Mouse (Mus musculus): ENCODE results near the gene Slc12a7. TPM values are rescaled to one million over a fixed set of nuclear protein-coding genes. Genes with fewer than 3 reads are reported as not detected.

The Slc12a7 gene
- polyA plus RNA-seq, 1 experiment: 16.5 TPM

DNA sequence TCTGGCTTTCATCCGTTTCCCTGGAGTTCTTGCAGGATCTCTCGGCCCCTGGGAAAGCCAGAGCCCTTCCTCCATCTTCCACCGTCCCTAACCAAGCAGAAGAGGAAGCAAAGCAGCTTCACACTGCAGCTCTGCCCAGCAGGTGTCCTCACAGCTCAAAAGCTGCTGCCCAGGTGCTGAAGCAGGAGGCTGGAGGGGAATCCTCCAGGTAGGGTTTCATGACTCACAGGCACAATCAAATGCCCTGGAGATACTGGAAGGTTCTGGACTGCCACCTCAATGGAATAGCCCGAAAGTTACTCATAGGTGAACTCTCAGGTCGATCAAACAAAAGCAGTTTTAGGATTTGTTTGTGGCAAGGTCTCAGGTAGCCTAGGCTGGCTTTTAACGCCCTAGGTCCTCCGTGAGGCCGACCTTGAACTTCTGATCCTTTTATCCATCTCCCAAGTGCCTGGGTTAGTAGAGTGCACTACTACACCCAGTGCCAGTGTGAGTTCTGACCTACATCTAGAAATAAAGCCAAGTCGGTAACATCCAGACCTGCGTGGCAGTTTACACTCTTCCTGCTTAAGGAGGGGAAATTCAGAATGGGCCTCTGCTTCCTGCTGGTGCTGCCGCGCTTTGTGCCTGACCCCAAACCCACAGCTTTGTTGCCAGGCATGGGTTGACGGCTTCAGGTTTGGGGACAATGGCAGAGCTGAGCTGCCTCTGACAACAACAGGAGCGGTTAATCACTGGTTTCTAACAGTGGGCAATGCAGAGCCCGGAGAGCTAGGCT, 16.0 kb downstream of the Slc12a7 start:
- no peaks in the 10 kb centered on the region for H3K36me3 ChIP-seq (ENCODE audit: control insufficient read depth, insufficient read depth, low read length)
- H3K27me3 ChIP-seq (ENCODE audit: control insufficient read depth, insufficient read depth, low read length): no peaks in the 10 kb centered on the region
- TF ChIP-seq CTCF (IDR thresholded peaks at IDR 0.05; ENCODE audit: control insufficient read depth, insufficient read depth, insufficient replicate concordance, low read depth, low read length): 0 out of 2 replicates have a peak, but pooled peaks have one; percentile 17
- TF ChIP-seq POLR2A (IDR thresholded peaks at IDR 0.05; ENCODE audit: control insufficient read depth, low read depth, low read length): no peak
- no peak overlapping the region for H3K27ac ChIP-seq (ENCODE audit: control insufficient read depth, insufficient read depth, low read depth, low read length)
- H3K4me1 ChIP-seq (ENCODE audit: control insufficient read depth, insufficient read depth, low read length): no peaks in the 10 kb centered on the region
- H3K4me3 ChIP-seq (ENCODE audit: control insufficient read depth, low read depth, low read length): no peak overlapping the region

DNA sequence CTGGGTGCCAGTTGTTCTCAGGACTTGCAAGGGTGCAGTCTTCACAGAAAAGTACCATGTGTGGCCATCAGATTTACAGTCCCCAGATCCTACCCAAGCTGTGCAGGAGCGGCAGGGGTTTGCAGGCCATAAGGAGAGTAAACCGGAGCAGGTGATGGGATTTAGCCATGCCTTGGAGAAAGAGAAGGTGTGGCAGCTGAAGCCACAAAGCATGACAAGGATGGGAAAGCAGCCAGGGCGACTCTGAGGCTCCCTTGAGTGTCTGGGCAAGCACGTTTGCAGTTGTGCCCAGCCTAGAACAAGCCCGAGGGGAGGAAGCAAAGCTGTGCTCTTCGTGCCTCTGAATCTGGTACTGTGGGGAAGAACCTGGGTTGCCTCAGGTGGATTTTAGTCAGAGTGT, 17.5 kb downstream of the Slc12a7 start:
- Histone ChIP-seq H3K4me3 (ENCODE audit: control insufficient read depth, low read depth, low read length) (no peak overlapping the region), H3K27me3 (ENCODE audit: control insufficient read depth, insufficient read depth, low read length) (no peaks in the 10 kb centered on the region), H3K4me1 (ENCODE audit: control insufficient read depth, insufficient read depth, low read length) (no peaks in the 10 kb centered on the region), H3K36me3 (ENCODE audit: control insufficient read depth, insufficient read depth, low read length) (no peaks in the 10 kb centered on the region), H3K27ac (ENCODE audit: control insufficient read depth, insufficient read depth, low read depth, low read length) (no peak overlapping the region)
- TF ChIP-seq CTCF (IDR thresholded peaks at IDR 0.05; ENCODE audit: control insufficient read depth, insufficient read depth, insufficient replicate concordance, low read depth, low read length) (no peak), POLR2A (IDR thresholded peaks at IDR 0.05; ENCODE audit: control insufficient read depth, low read depth, low read length) (no peak)

GRCm38 (mm10) chr13:73751284-73751683, 18.4 kb downstream of the Slc12a7 start:
- no peak overlapping the region for H3K4me3 ChIP-seq (ENCODE audit: control insufficient read depth, low read depth, low read length)
- no peak overlapping the region for H3K27ac ChIP-seq (ENCODE audit: control insufficient read depth, insufficient read depth, low read depth, low read length)
- no peaks in the 10 kb centered on the region for H3K36me3 ChIP-seq (ENCODE audit: control insufficient read depth, insufficient read depth, low read length)
- TF ChIP-seq CTCF (IDR thresholded peaks at IDR 0.05; ENCODE audit: control insufficient read depth, insufficient read depth, insufficient replicate concordance, low read depth, low read length): no peak
- TF ChIP-seq POLR2A (IDR thresholded peaks at IDR 0.05; ENCODE audit: control insufficient read depth, low read depth, low read length): no peak
- H3K4me1 ChIP-seq (ENCODE audit: control insufficient read depth, insufficient read depth, low read length): no peaks in the 10 kb centered on the region
- H3K27me3 ChIP-seq (ENCODE audit: control insufficient read depth, insufficient read depth, low read length): no peaks in the 10 kb centered on the region

DNA sequence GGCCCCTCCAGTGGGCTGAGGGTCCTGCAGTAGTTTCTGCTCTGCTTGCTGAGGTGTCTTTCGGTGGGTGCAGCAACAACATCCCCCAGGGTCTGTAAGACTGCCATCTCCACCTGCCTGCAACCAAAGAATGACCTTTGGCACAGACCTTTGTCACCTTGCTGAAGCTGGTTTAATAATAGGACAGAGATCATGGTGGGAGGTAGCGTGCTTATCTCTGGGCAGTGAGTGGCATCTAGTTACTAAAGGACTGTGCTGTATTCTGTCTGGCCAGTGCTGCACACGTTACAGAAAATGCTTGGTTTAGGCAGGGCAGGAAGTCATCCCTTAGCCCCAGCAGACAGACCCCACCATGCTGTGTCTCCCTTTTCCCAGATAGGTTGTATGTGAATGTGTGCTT, 22.9 kb downstream of the Slc12a7 start:
- H3K27ac ChIP-seq (ENCODE audit: control insufficient read depth, insufficient read depth, low read depth, low read length): no peak overlapping the region
- H3K4me1 ChIP-seq (ENCODE audit: control insufficient read depth, insufficient read depth, low read length): no peaks in the 10 kb centered on the region
- TF ChIP-seq CTCF (IDR thresholded peaks at IDR 0.05; ENCODE audit: control insufficient read depth, insufficient read depth, insufficient replicate concordance, low read depth, low read length) (no peak), POLR2A (IDR thresholded peaks at IDR 0.05; ENCODE audit: control insufficient read depth, low read depth, low read length) (no peak)
- H3K36me3 ChIP-seq (ENCODE audit: control insufficient read depth, insufficient read depth, low read length): no peaks in the 10 kb centered on the region
- H3K27me3 ChIP-seq (ENCODE audit: control insufficient read depth, insufficient read depth, low read length): no peaks in the 10 kb centered on the region
- H3K4me3 ChIP-seq (ENCODE audit: control insufficient read depth, low read depth, low read length): no peak overlapping the region

- H3K4me1 ChIP-seq (ENCODE audit: control insufficient read depth, insufficient read depth, low read length): no peaks in the 10 kb centered on the region
- H3K4me3 ChIP-seq (ENCODE audit: control insufficient read depth, low read depth, low read length): no peak overlapping the region
- no peaks in the 10 kb centered on the region for H3K36me3 ChIP-seq (ENCODE audit: control insufficient read depth, insufficient read depth, low read length)
- no peaks in the 10 kb centered on the region for H3K27me3 ChIP-seq (ENCODE audit: control insufficient read depth, insufficient read depth, low read length)
- no peak for TF ChIP-seq POLR2A (IDR thresholded peaks at IDR 0.05; ENCODE audit: control insufficient read depth, low read depth, low read length)
- no peak for TF ChIP-seq CTCF (IDR thresholded peaks at IDR 0.05; ENCODE audit: control insufficient read depth, insufficient read depth, insufficient replicate concordance, low read depth, low read length)
- no peak overlapping the region for H3K27ac ChIP-seq (ENCODE audit: control insufficient read depth, insufficient read depth, low read depth, low read length)
Observed at GRCm38 (mm10) chr13:73756916-73757315, 24.0 kb downstream of the Slc12a7 start.

GRCm38 (mm10) chr13:73757362-73757761, 24.5 kb downstream of the Slc12a7 start:
- H3K27ac ChIP-seq (ENCODE audit: control insufficient read depth, insufficient read depth, low read depth, low read length): no peak overlapping the region
- H3K4me3 ChIP-seq (ENCODE audit: control insufficient read depth, low read depth, low read length): no peak overlapping the region
- H3K4me1 ChIP-seq (ENCODE audit: control insufficient read depth, insufficient read depth, low read length): no peaks in the 10 kb centered on the region
- no peaks in the 10 kb centered on the region for H3K36me3 ChIP-seq (ENCODE audit: control insufficient read depth, insufficient read depth, low read length)
- no peaks in the 10 kb centered on the region for H3K27me3 ChIP-seq (ENCODE audit: control insufficient read depth, insufficient read depth, low read length)
- TF ChIP-seq CTCF (IDR thresholded peaks at IDR 0.05; ENCODE audit: control insufficient read depth, insufficient read depth, insufficient replicate concordance, low read depth, low read length): no peak
- TF ChIP-seq POLR2A (IDR thresholded peaks at IDR 0.05; ENCODE audit: control insufficient read depth, low read depth, low read length): no peak

GRCm38 (mm10) chr13:73759596-73759995, 26.7 kb downstream of the Slc12a7 start:
- H3K27ac ChIP-seq (ENCODE audit: control insufficient read depth, insufficient read depth, low read depth, low read length): no peak overlapping the region
- no peak overlapping the region for H3K4me3 ChIP-seq (ENCODE audit: control insufficient read depth, low read depth, low read length)
- peaks cover 19% of the 10 kb centered on the region for H3K4me1 ChIP-seq (ENCODE audit: control insufficient read depth, insufficient read depth, low read length)
- TF ChIP-seq POLR2A (IDR thresholded peaks at IDR 0.05; ENCODE audit: control insufficient read depth, low read depth, low read length) (no peak), CTCF (IDR thresholded peaks at IDR 0.05; ENCODE audit: control insufficient read depth, insufficient read depth, insufficient replicate concordance, low read depth, low read length) (no peak)
- H3K27me3 ChIP-seq (ENCODE audit: control insufficient read depth, insufficient read depth, low read length): no peaks in the 10 kb centered on the region
- no peaks in the 10 kb centered on the region for H3K36me3 ChIP-seq (ENCODE audit: control insufficient read depth, insufficient read depth, low read length)

All from testis, adult 2 months (tissue).